Mouse (Mus musculus) subcutaneous adipose tissue, adult 2 months (tissue): ENCODE results near the gene Zfp472. TPM values are rescaled to one million over a fixed set of nuclear protein-coding genes. Genes with fewer than 3 reads are reported as not detected.

Source experiments
- polyA plus RNA-seq: library from polyadenylated mRNA; depleted of rRNA; stranded (reverse); fragments of >200 nt; gene quantifications from 2 replicates; pipeline ENCODE4 v1.2.3, GENCODE M21; 2012; ENCODE audit warnings: low replicate concordance; rRNA removed

The Zfp472 gene
- 1.1 and 1.4 TPM in 2 replicates for polyA plus RNA-seq

GRCm38 (mm10) chr17:32965623-32966290 lies at the start of gene Zfp472:
Zfp472 (plus strand) TSS chr17:32965814.

GRCm38 (mm10) chr17:32917131-32917530 lies 48.5 kb upstream of the Zfp472 start, which contains the start of gene Cyp4f14:
Cyp4f14 (minus strand) TSS chr17:32917342.

GRCm38 (mm10) chr17:32947215-32947914 lies 18.2 kb upstream of the Zfp472 start, which contains the start of gene Cyp4f13:
Cyp4f13 (minus strand) TSS chr17:32947402.

DNA sequence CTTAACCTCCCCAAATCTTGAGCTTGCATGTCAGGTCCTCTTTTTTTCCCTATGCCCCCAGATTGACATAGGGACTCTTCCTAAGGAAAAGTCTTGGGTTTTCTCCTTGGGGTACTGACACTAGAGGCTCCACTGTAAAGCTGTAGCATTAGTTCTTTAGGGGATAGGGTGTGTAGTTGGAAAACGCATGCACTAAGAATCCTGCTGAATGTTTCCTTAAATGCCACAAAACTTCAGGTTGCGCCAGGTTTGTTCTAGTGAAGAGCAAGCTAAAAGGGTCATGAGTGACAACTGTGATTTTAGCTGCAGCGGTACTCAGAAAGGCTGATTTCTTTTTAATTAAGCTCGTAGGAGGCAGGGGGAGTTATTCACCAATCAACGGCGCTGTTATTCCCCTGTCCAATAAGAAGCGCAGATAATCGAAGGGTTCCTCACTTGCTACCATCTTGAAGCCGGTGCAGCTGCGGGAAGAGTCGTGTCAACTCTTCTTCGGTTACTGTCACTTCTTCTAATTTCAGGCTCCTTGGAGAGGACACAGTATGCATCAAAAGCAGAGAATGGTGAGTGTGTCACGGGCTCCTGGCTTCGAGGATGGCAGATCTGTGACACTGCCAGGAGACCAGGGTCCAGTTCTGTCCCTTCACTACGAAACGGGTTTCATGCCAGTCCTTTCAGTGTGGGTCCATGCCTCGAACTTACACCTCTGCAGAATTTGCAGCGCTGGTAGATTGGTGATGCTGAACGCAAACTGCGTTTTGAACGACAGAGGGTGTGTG lies 27.3 kb downstream of the Zfp472 start, which contains the start of gene Zfp952:
TSS of gene Zfp952 (plus strand) at position 431 of the 776 bp plus-strand sequence.

Other genes starting within 250 kb of the Zfp472 start
- gene Zfp871, start 177.5 kb upstream of the Zfp472 start, polyA plus RNA-seq, result 9.7 and 15.0 TPM in 2 replicates
- 0.33 and 0.55 TPM in 2 replicates for gene Zfp811, start 155.9 kb upstream of the Zfp472 start, polyA plus RNA-seq
- 3.5 and 13.7 TPM in 2 replicates for gene Zfp799, start 135.6 kb upstream of the Zfp472 start, polyA plus RNA-seq
- 1.5 and 1.7 TPM in 2 replicates for gene Zfp870, start 74.2 kb upstream of the Zfp472 start, polyA plus RNA-seq
- gene Cyp4f14, start 48.5 kb upstream of the Zfp472 start, polyA plus RNA-seq, result 0.30 and 0.93 TPM in 2 replicates
- 62.2 and 69.2 TPM in 2 replicates for gene Cyp4f13, start 18.4 kb upstream of the Zfp472 start, polyA plus RNA-seq
- 4.5 and 5.3 TPM in 2 replicates for gene Zfp952, start 27.3 kb downstream of the Zfp472 start, polyA plus RNA-seq
- 1.3 and 1.8 TPM in 2 replicates for gene Zfp763, start 67.6 kb downstream of the Zfp472 start, polyA plus RNA-seq
- gene 4921501E09Rik, start 102.2 kb downstream of the Zfp472 start, polyA plus RNA-seq, result not detected in 2 replicates
- 1.2 and 2.5 TPM in 2 replicates for gene Zfp563, start 123.5 kb downstream of the Zfp472 start, polyA plus RNA-seq
- gene Morc2b, start 173.9 kb downstream of the Zfp472 start, polyA plus RNA-seq, result not detected in 2 replicates
- gene Olfr55, start 202.6 kb downstream of the Zfp472 start, polyA plus RNA-seq, result not detected in 2 replicates
- not detected in 2 replicates for gene Olfr239, start 225.5 kb downstream of the Zfp472 start, polyA plus RNA-seq